Mouse (Mus musculus): ENCODE results near the gene Xab2.

GRCm38 (mm10) chr8:3586452-3586851 lies 34.7 kb downstream of the Xab2 start:
- TF ChIP-seq POLR2A (IDR thresholded peaks at IDR 0.05; ENCODE audit: control insufficient read depth, extremely low read depth, insufficient read depth, low read length, poor library complexity) (no peak), CTCF (IDR thresholded peaks at IDR 0.05; ENCODE audit: borderline replicate concordance, control insufficient read depth, extremely low read depth, insufficient read depth, low read length, poor library complexity) (no peak)

All from thymus, adult 2 months (tissue).